Mouse (Mus musculus) heart, postnatal 4 days (tissue): Measurements from ENCODE around the gene Rragd. TPM values are rescaled to one million over a fixed set of nuclear protein-coding genes. Genes with fewer than 3 reads are reported as not detected.

Experiments used
- DNase-seq: peaks from one replicate; pipeline ENCODE4 v3.0.0; 2021
- total RNA-seq, 2 experiments: library from RNA; stranded (reverse); gene quantifications; 2 replicates each; pipeline ENCODE4 v1.2.3; 2021

Gene Rragd
- total RNA-seq, 2 experiments from 2014 or later = 81.7 to 84.3 TPM

DNA sequence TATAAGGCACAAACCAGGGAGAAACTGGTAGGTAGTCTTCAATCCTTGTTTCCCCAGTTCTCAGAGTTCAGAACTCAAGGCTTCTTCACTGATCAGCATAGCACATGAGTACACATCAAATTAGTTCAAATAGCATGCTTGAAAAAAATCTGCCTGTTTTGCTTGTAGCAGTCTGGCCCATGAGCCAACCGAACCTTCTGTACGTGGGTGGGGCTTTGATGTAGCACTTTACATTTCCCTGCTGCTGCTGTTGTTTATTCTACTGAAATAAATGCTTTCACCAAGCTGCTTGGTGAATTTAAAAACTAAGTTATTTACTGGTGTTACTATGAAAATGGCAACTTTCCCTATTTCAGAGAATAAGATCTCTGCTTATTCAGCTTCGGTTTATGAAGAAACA is 69.2 kb downstream of the Rragd start:
- no peak for DNase-seq

DNA sequence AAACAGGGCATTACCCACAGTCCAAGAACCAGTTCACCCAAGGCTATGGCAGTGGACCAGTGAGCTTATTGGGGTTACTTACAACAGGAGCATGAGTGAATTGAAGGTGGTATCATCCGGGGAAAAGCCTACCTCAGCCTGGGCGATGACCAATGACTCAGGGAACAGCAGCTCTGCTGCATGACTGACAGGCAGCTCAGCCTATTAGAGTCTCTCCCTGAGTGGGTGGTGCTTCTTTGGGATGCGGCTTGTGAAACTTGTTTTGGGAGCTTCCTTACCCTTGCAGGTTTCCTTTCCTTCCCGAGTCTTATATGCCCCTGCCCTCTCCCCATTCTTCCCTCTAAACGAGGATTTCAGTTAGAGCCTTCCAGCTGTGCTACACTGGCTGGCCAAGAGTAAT is 69.8 kb downstream of the Rragd start:
- peak; percentile 34 for DNase-seq

DNA sequence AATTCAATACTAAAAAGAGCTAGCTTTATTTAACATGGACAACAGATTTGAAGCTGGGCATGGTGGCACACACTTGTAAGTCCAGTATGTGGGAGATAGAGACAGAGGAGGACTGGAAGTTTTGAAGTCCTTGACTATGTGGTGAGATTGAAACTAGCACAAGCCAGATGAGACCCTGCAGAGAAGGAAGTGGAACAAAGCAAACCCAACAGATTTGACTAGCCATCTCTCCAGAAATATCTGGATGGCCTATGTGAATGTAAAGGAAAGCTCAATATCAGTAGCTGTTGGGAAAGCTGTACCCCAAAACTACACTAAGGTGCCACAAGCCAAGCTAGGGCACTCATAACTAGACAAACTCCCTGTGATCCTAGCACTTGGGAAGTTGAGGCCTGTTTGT is 71.6 kb downstream of the Rragd start:
- DNase-seq = no peak

DNA sequence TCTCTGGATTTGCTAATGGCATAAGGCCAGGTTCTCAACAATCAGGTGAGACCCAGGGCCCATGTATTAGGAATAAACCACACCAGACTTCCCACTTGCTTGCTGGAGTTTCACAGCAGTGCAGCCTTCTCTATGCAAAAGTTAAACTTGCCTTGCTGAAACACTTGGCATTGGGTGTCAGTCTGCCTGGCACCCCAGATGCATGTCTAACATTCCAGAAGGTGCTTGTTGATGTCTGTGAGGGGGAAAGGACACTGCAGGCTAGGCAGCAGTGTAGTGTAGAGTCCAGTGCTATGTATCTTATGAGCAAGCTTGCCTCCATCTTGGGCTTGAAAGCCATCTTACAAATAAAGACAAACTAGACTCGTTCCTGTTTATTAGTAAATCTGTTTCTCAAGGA is 73.5 kb downstream of the Rragd start:
- DNase-seq = no peak

DNA sequence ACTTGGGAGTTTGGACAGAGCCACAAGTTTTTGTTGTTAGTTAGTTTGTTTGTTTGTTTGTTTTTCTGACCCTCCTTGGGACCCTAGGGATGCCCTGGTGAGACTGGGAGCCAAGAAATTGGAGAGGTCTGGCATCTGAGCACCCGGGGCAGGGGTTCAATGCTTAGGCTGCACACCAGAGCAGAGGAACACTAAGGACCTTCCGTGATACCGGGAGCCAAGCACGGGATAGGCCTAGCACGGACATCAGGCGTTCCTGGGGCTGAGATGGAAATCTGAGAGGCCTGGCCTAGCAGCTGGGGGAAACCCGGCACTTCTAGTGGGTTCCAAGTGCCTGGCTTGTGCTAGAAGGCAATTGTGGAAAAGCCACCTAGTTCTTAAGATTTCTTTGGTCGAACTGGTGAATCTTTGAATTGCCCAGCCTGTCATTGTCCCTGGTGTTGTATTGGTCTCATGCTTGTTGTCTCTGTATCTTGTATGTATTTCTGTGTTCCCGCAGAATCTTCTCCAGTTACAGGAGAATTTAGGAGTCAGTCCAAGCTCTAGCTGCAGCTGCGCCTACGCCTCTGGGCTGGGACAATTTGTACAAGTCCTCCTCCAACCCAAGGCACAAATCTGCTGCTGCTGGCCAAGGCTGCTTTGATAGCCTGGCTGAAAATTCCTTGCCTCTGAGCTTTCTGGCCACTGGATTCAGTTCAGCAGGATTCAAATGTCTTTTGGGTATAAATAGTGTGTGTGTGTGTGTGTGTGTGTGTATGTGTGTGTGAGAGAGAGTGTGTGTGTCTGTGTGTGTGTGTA is 75.3 kb downstream of the Rragd start:
- peak; percentile 66 for DNase-seq

DNA sequence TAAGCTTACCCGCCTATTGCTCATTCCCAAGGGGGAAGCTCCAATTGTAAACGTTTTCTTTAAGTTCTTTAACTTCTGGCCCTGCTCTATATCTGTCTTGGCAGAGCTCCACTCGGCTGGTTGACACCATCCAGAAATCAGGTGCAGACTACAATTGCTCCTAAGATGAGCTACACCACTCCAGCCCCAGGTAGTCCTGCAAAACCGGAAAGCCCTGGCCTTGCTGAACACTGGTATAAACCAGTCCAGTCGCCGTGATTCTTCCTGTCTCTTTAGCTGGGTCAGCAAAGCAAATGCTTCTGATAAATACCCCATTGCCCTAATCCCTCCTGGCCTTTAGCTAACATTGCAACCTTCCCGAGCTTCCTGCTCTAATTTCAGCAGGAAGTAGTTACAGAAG is 78.3 kb downstream of the Rragd start:
- no peak for DNase-seq

DNA sequence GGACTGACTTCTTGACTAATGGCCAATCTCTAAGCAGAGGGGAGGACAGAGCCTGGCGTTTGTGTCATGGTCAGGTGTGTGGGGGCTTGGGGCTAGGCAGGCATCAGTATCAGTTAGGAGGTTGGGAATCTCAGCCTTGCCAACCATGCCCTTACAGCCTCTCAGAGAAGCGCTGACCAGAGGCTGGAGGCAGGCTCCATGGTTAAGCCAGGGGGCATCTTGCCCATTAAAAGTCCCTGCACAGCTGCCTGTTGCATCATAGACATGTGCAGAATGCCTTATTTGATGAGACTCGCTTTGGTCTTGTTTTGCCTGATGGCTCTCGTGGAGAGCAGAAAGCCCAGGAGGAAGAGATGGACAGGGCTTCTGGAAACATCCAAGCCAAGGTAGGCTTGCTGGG is 80.1 kb downstream of the Rragd start, which contains the start of gene Gabrr2:
Gene Gabrr2, plus strand, starts transcription at position 19 of the 400 bp plus-strand sequence.
- no peak for DNase-seq

DNA sequence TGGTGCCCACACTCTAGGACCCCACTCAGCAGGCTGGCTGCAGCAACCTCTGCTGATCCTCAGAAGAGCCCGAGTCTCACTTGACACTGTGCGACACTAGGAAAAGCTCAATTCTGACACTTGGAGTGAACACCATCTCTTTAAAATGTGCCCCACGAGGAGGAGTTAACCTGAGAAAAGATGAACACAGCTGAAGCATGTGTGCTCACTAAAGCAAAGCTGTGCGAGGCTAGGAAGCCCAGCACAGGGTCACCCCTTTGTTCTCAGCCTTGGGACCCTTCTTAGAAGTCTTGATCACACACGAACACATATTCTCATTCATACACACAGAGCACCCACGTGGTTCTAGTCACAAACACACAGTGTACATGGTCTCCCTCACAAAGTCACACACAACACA is 82.1 kb downstream of the Rragd start:
- no peak for DNase-seq

DNA sequence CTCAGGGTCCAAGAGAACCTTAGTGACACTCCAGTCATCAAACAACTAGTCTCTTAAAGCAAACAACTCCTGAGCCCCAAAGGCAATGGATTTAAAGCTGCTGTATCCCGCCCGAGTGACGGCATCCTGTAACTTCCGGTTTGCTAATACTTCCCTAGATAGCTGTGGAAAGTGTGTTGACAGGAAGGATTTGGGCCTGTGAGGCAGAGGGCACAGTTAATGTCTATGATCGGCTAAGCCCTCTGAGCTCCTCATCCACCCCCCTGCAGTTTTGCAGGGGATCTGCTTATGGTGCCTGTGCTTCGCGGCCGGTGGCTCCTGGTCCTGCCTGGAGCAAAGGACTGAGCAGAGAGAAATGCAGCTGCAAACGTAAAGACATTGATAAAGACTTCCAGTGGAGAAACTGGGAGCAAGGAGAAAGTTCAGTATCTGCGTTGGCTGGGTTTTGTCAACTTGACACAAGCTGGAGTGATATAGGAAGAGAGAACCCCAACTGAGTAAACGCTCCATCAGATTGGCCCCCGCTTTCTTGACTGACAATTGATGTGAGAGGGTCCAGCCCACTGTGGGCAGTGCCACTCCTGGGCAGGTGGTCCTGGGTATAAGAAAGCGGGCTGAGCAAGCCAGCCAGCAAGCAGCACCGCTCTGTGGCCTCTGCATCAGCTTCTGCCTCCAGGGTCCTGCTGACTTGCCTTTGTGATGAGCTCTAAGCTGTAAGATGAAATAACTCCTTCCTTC is 83.6 kb downstream of the Rragd start:
- DNase-seq = no peak

DNA sequence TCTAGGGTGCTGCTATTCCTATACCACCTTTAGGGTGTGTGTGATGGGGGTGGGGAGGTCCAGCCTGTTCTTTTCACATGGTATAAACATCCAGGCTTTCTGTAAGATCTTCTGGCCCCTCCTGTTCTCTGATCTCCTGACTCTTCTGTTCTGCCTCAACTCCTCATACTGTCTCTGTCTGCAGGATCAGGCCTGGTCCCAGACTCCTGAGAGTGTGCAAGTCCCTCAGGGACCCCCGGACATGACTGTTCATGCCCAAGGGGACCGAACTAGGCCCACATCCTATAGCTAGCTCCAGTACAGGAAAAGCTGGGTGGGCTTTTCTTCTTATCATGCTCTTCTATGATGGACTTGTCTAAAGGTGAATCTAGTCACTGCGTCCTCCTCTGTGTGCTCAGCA is 84.5 kb downstream of the Rragd start:
- no peak for DNase-seq

DNA sequence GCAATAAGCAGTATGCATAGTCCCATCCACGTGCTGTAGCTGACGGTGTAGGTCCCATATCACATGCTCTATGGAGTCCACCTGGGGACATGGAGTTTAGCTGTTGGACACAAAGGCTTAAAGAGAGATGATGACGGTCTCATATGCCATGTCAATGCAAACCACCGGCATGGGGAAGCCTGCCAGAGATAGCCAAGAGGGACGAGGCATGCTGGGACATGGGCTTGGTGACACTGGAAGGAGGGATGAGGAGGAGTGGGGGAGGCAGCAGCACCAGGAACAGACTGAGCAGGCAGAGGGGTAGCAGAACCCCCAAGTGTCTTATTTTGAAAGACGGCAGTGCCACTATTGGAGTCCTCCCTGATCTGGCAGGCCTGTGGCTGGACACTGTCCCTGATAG is 85.0 kb downstream of the Rragd start:
- DNase-seq = no peak

DNA sequence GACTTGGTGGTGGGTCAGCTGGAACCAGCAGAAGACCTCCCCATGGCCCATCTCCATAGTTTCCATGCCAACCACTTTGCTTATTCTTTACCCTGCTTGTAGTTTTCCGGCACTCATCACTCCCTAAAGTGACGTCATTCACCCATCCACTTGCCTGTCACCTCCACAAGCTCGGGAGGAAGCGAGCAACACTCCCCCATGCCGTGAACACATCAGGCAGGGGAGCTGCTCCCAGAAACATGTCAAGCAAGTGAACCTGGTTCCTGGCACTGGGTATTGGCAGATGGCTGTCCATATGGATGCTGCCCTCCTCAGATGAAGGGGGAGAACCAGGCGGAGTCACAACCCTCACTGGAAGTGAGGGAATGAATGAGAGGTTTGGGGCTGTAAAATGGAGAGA is 86.1 kb downstream of the Rragd start:
- DNase-seq = no peak

DNA sequence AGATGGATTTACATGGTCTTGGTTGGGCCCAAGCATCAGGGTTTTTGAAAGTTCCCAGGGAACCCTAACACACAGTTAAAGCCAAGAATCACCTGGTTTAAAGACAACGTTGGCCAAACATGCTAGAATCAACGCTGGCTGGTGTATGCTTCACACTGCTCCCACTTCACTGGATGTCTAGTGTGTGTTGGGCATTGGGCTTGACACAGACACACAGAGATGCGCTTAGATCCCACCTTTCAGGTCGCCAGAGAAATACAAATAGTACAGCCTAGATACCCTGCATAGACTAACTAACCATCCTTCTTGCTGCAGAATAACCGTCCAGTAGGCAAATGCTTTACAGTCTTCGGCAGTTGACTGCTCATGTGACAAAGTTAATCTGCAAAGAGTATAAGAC is 87.5 kb downstream of the Rragd start:
- no peak for DNase-seq

DNA sequence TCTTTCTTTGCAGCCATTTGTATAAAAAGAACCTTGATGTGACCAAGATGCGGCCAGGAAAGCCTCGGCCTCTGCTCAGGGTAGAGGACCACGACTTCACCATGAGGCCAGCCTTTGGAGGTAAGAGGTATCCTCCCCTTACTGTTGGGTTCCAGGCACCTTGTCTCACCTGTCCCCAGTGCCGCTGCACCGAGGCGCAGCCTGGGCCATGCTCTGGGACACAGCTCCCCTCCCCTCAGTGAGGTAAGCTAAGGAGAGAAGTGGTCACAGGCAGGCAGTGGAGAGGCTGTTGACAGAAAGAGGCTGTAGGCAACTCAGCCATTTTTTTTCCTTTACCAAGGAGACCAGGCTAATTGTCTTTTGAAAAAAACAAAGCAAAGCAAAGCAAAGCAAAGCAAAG is 88.5 kb downstream of the Rragd start:
- no peak for DNase-seq

Other genes with a start within 250 kb of the Rragd start
- 10 to 100 TPM; 46.4 to 51.0 TPM for gene Lyrm2, start 182.8 kb upstream of the Rragd start, total RNA-seq
- gene Ankrd6, start 32.2 kb upstream of the Rragd start, total RNA-seq = 1 to 10 TPM; 7.2 to 8.2 TPM
- 10 to 100 TPM; 44.9 to 46.6 TPM for gene Ube2j1, start 48.4 kb downstream of the Rragd start, total RNA-seq
- not detected for gene Gabrr2, start 80.0 kb downstream of the Rragd start, total RNA-seq
- gene Gabrr1, start 149.5 kb downstream of the Rragd start, total RNA-seq = under 1 TPM; 0.41 TPM
- gene Pm20d2, start 206.7 kb downstream of the Rragd start, total RNA-seq = 10 to 100 TPM; 19.2 to 19.6 TPM
- under 1 TPM; 0.18 to 0.29 TPM for gene Srsf12, start 226.0 kb downstream of the Rragd start, total RNA-seq